Mouse (Mus musculus): ENCODE measurements at regions not wholly inside any gene's neighbourhood (a gene's known extent, or its start where the extent isn't known, plus 50 kb on each side); places are given as distances from the start of the nearest gene placed in this dataset.

GRCm38 (mm10) chr3:119950070-119950469, 165.8 kb upstream of the Ptbp2 start:
- TF ChIP-seq HCFC1 (IDR thresholded peaks at IDR 0.05; ENCODE audit: borderline replicate concordance, insufficient read depth, low read length) (no peak), ZNF384 (IDR thresholded peaks at IDR 0.05; ENCODE audit: low read depth, low read length) (no peak), MAFK (IDR thresholded peaks at IDR 0.05; ENCODE audit: insufficient read depth, low read depth, low read length) (no peak), ZC3H11A (IDR thresholded peaks at IDR 0.05; ENCODE audit: borderline replicate concordance, low read depth, low read length) (no peak), CHD2 (IDR thresholded peaks at IDR 0.05; ENCODE audit: low read depth, low read length) (no peak)
- H3K9me3 ChIP-seq (ENCODE audit: control insufficient read depth, insufficient read depth, low read depth, low read length) = no peaks in the 10 kb centered on the region
- no peak overlapping the region for H3K27ac ChIP-seq (ENCODE audit: insufficient read depth, low read depth, low read length, poor library complexity, severe bottlenecking)
- H3K9ac ChIP-seq (ENCODE audit: insufficient read depth, low read depth, low read length, poor library complexity, severe bottlenecking) = no peak overlapping the region
- no peaks in the 10 kb centered on the region for H3K36me3 ChIP-seq (ENCODE audit: control insufficient read depth, insufficient read depth, low read length, poor library complexity, severe bottlenecking)
- DNase-seq (ENCODE audit: low read depth, low spot score) = no peak
- H3K4me1 ChIP-seq (ENCODE audit: control insufficient read depth in 2 of 2, insufficient read depth in 2 of 2, low read length in 2 of 2, poor library complexity in 1 of 2) = peaks cover 0 to 2% of the 10 kb centered on the region in 2 experiments; a peak in 1 of 4 replicates
- in situ Hi-C loops (cut with MboI; ENCODE audit: low sequenced_read_pairs in 2 of 2, unreplicated experiment in 2 of 2) = no loop called here
- no peak overlapping the region for H3K4me3 ChIP-seq (ENCODE audit: insufficient read depth in 1 of 2, low read depth in 1 of 2, low read length in 2 of 2, poor library complexity in 1 of 2, severe bottlenecking in 1 of 2)

DNA sequence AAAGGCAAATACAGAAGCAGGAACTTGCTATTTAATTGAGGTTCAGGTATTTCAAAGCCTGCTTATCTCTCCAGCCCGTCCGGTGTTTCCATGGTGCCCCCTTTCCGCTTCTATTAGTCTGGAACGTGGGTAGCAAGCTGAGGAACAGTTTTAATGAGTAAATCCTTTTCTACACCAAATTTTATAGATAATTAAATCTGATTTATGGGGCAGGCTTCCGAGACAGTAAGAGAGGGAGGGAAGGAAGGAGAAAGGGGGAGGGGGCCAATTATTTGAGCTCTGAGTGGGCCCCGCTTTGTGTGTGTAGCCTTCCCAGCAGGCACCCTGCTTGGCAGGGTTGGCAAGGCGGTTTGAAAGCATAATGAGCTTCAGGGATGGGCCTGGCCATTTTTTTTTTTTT, 165.4 kb upstream of the Ptbp2 start:
- TF ChIP-seq MAFK (IDR thresholded peaks at IDR 0.05; ENCODE audit: insufficient read depth, low read depth, low read length) (no peak), ZC3H11A (IDR thresholded peaks at IDR 0.05; ENCODE audit: borderline replicate concordance, low read depth, low read length) (no peak), HCFC1 (IDR thresholded peaks at IDR 0.05; ENCODE audit: borderline replicate concordance, insufficient read depth, low read length) (no peak), ZNF384 (IDR thresholded peaks at IDR 0.05; ENCODE audit: low read depth, low read length) (no peak), CHD2 (IDR thresholded peaks at IDR 0.05; ENCODE audit: low read depth, low read length) (no peak)
- in situ Hi-C loops (cut with MboI; ENCODE audit: low sequenced_read_pairs in 2 of 2, unreplicated experiment in 2 of 2) = no loop called here
- H3K9me3 ChIP-seq (ENCODE audit: control insufficient read depth, insufficient read depth, low read depth, low read length) = no peaks in the 10 kb centered on the region
- H3K36me3 ChIP-seq (ENCODE audit: control insufficient read depth, insufficient read depth, low read length, poor library complexity, severe bottlenecking) = no peaks in the 10 kb centered on the region
- H3K4me1 ChIP-seq (ENCODE audit: control insufficient read depth in 2 of 2, insufficient read depth in 2 of 2, low read length in 2 of 2, poor library complexity in 1 of 2) = peaks cover under 1 to 2% of the 10 kb centered on the region in 2 experiments; a peak in 2 of 4 replicates
- DNase-seq (ENCODE audit: low read depth, low spot score) = no peak
- H3K4me3 ChIP-seq (ENCODE audit: insufficient read depth in 1 of 2, low read depth in 1 of 2, low read length in 2 of 2, poor library complexity in 1 of 2, severe bottlenecking in 1 of 2) = no peak overlapping the region
- H3K27ac ChIP-seq (ENCODE audit: insufficient read depth, low read depth, low read length, poor library complexity, severe bottlenecking) = no peak overlapping the region
- H3K9ac ChIP-seq (ENCODE audit: insufficient read depth, low read depth, low read length, poor library complexity, severe bottlenecking) = no peak overlapping the region

DNA sequence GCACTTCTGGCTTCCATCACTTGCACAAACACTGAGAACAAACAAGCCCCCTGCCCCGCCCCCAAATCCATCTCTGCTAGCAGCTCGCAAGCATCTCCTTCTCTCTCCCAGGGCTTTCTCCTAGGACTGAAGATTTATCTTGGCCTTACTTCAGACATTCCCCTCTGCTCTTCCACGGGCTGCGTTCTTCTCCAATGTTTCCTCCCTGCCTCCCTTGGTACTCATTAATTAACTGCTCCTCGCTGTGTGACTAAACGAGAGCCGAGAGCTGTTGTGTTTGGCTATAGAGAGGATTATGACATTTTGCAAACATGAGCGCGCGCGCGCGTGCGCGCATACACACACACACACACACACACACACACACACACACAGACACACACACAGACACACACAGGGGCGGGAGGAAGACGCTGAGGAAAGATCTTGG, 164.8 kb upstream of the Ptbp2 start:
- in situ Hi-C loops (cut with MboI; ENCODE audit: low sequenced_read_pairs in 2 of 2, unreplicated experiment in 2 of 2) = no loop called here
- Histone ChIP-seq H3K36me3 (ENCODE audit: control insufficient read depth, insufficient read depth, low read length, poor library complexity, severe bottlenecking) (no peaks in the 10 kb centered on the region), H3K9ac (ENCODE audit: insufficient read depth, low read depth, low read length, poor library complexity, severe bottlenecking) (no peak overlapping the region), H3K27ac (ENCODE audit: insufficient read depth, low read depth, low read length, poor library complexity, severe bottlenecking) (no peak overlapping the region), H3K4me1 (ENCODE audit: control insufficient read depth in 2 of 2, insufficient read depth in 2 of 2, low read length in 2 of 2, poor library complexity in 1 of 2) (peaks cover 2% of the 10 kb centered on the region in 2 experiments; a peak in 2 of 4 replicates), H3K4me3 (ENCODE audit: insufficient read depth in 1 of 2, low read depth in 1 of 2, low read length in 2 of 2, poor library complexity in 1 of 2, severe bottlenecking in 1 of 2) (no peak overlapping the region), H3K9me3 (ENCODE audit: control insufficient read depth, insufficient read depth, low read depth, low read length) (no peaks in the 10 kb centered on the region)
- no peak for DNase-seq (ENCODE audit: low read depth, low spot score)
- TF ChIP-seq CHD2 (IDR thresholded peaks at IDR 0.05; ENCODE audit: low read depth, low read length) (no peak), HCFC1 (IDR thresholded peaks at IDR 0.05; ENCODE audit: borderline replicate concordance, insufficient read depth, low read length) (no peak), MAFK (IDR thresholded peaks at IDR 0.05; ENCODE audit: insufficient read depth, low read depth, low read length) (no peak), ZC3H11A (IDR thresholded peaks at IDR 0.05; ENCODE audit: borderline replicate concordance, low read depth, low read length) (no peak), ZNF384 (IDR thresholded peaks at IDR 0.05; ENCODE audit: low read depth, low read length) (no peak)

DNA sequence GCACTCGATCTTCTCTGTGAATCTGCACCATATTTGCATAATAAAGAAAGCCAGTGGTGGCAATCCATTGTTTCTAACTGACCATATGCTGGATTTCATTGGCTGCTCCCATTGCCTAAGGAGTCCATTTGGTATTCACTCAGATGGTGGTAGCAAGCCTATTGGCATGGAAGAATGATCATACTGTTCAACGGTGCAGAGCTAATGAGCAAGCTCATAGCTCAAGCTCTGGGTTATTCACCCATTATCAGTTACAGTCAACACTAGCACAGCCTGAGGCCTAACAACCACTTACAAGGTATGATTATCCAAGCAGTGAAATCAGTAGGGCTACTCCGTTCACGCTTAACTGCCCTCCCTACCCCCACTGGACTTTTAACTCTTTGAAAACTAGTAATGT, 162.9 kb upstream of the Ptbp2 start:
- Histone ChIP-seq H3K9ac (ENCODE audit: insufficient read depth, low read depth, low read length, poor library complexity, severe bottlenecking) (no peak overlapping the region), H3K4me1 (ENCODE audit: control insufficient read depth in 2 of 2, insufficient read depth in 2 of 2, low read length in 2 of 2, poor library complexity in 1 of 2) (peaks cover 2 to 4% of the 10 kb centered on the region in 2 experiments; a peak in 2 of 4 replicates), H3K4me3 (ENCODE audit: insufficient read depth in 1 of 2, low read depth in 1 of 2, low read length in 2 of 2, poor library complexity in 1 of 2, severe bottlenecking in 1 of 2) (no peak overlapping the region), H3K9me3 (ENCODE audit: control insufficient read depth, insufficient read depth, low read depth, low read length) (no peaks in the 10 kb centered on the region), H3K27ac (ENCODE audit: insufficient read depth, low read depth, low read length, poor library complexity, severe bottlenecking) (no peak overlapping the region), H3K36me3 (ENCODE audit: control insufficient read depth, insufficient read depth, low read length, poor library complexity, severe bottlenecking) (no peaks in the 10 kb centered on the region)
- no peak for TF ChIP-seq ZC3H11A (IDR thresholded peaks at IDR 0.05; ENCODE audit: borderline replicate concordance, low read depth, low read length)
- TF ChIP-seq ZNF384 (IDR thresholded peaks at IDR 0.05; ENCODE audit: low read depth, low read length) = no peak
- no peak for TF ChIP-seq MAFK (IDR thresholded peaks at IDR 0.05; ENCODE audit: insufficient read depth, low read depth, low read length)
- no peak for TF ChIP-seq CHD2 (IDR thresholded peaks at IDR 0.05; ENCODE audit: low read depth, low read length)
- no peak for TF ChIP-seq HCFC1 (IDR thresholded peaks at IDR 0.05; ENCODE audit: borderline replicate concordance, insufficient read depth, low read length)
- no peak for DNase-seq (ENCODE audit: low read depth, low spot score)
- in situ Hi-C loops (cut with MboI; ENCODE audit: low sequenced_read_pairs in 2 of 2, unreplicated experiment in 2 of 2) = no loop called here

GRCm38 (mm10) chr3:119944115-119944514, 159.8 kb upstream of the Ptbp2 start:
- Histone ChIP-seq H3K4me1 (ENCODE audit: control insufficient read depth in 2 of 2, insufficient read depth in 2 of 2, low read length in 2 of 2, poor library complexity in 1 of 2) (peaks cover 2 to 4% of the 10 kb centered on the region in 2 experiments; a peak in 2 of 4 replicates), H3K9ac (ENCODE audit: insufficient read depth, low read depth, low read length, poor library complexity, severe bottlenecking) (no peak overlapping the region), H3K27ac (ENCODE audit: insufficient read depth, low read depth, low read length, poor library complexity, severe bottlenecking) (no peak overlapping the region), H3K4me3 (ENCODE audit: insufficient read depth in 1 of 2, low read depth in 1 of 2, low read length in 2 of 2, poor library complexity in 1 of 2, severe bottlenecking in 1 of 2) (no peak overlapping the region), H3K9me3 (ENCODE audit: control insufficient read depth, insufficient read depth, low read depth, low read length) (no peaks in the 10 kb centered on the region), H3K36me3 (ENCODE audit: control insufficient read depth, insufficient read depth, low read length, poor library complexity, severe bottlenecking) (no peaks in the 10 kb centered on the region)
- DNase-seq (ENCODE audit: low read depth, low spot score) = peak; percentile 33
- in situ Hi-C loops (cut with MboI; ENCODE audit: low sequenced_read_pairs in 2 of 2, unreplicated experiment in 2 of 2) = no loop called here
- no peak for TF ChIP-seq MAFK (IDR thresholded peaks at IDR 0.05; ENCODE audit: insufficient read depth, low read depth, low read length)
- no peak for TF ChIP-seq CHD2 (IDR thresholded peaks at IDR 0.05; ENCODE audit: low read depth, low read length)
- no peak for TF ChIP-seq ZNF384 (IDR thresholded peaks at IDR 0.05; ENCODE audit: low read depth, low read length)
- TF ChIP-seq HCFC1 (IDR thresholded peaks at IDR 0.05; ENCODE audit: borderline replicate concordance, insufficient read depth, low read length) = no peak
- no peak for TF ChIP-seq ZC3H11A (IDR thresholded peaks at IDR 0.05; ENCODE audit: borderline replicate concordance, low read depth, low read length)
